Mouse (Mus musculus) E14TG2a.4 (cell line): ENCODE results near the gene Creb3l4.

Experiments
- CTCF ChIP-seq: conservative IDR thresholded peaks from 2 replicates; pipeline ENCODE4 v1.5.1; 2014; ENCODE audit warnings: low read length
- POU5F1 ChIP-seq: IDR thresholded peaks from 2 replicates; pipeline ENCODE4 v1.6.1; 2014; ENCODE audit warnings: low read length, borderline replicate concordance

DNA sequence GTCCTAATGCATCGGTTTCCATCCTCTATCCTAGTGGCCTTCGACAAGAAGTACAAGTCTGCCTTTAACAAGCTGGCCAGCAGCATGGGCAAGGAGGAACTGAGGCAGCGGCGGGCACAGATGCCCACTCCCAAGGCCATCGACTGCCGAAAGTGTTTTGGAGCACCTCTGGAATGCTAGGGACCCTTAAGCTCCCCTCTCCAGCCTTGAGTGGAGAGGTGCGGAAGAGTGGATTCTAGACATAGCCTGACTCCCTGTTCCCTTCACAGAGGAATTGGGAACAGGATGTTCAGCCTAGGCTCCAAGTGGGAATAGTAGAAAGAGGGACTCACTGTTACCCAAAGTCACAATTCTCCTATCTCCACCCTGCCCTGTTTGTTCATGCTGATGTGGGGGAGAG lies 36.4 kb upstream of the Creb3l4 start:
- no peak for TF ChIP-seq POU5F1
- no peak for TF ChIP-seq CTCF
